In the genomic region with DNA sequence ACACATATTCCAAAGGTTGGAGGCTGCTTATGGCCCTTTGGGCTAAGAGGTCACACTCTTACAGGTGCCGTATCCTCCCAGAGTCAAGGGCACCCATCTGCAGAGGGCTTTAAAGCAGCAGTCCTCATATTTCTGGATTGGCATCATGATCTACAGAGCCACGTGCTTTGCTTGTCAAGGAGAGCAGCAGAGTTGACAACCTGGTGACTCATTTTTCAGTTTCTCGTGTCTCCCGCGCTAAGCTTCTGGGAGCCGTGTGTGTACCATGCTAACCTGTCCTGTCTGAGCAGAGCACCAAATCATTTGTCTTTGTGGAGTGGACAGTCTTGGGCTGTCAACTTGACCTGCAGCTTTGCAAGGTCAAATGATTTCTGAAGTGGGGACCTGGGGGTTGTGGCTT, we compare ENCODE assay signal across 11 mouse cellular contexts. TPM values are rescaled to one million over a fixed set of nuclear protein-coding genes. Genes with fewer than 3 reads are reported as not detected.
DNase-seq lines count a peak whose midpoint lies in the region; ATAC-seq and TF ChIP-seq lines count a peak whose summit lies in the region.
"Had no signal": no experiment of that assay in that cellular context is flagged by ENCODE, and none has a peak within 500 bp of the region (broad histone marks: within the 10 kb centered on the region; RNA-seq: fewer than 3 reads in every experiment).

No protein-coding gene starts in this region.

- H3K4me1 ChIP-seq in kidney, adult 2 months (ENCODE audit: control insufficient read depth, insufficient read depth, low read length) = peaks cover 3% of the 10 kb centered on the region; the same call in 1 of the 2 replicates
- H3K4me1 ChIP-seq in neural tube, embryonic 12.5 days = peaks cover 7% of the 10 kb centered on the region; the same call in 1 of the 2 replicates
- peaks cover 10% of the 10 kb centered on the region for H3K4me1 ChIP-seq in olfactory bulb, adult 2 months (ENCODE audit: control insufficient read depth, insufficient read depth, low read length)

- TF ChIP-seq POLR2A in kidney, adult 2 months (IDR thresholded peaks at IDR 0.05; ENCODE audit: low read depth, low read length) = no peak
- TF ChIP-seq POLR2A in olfactory bulb, adult 2 months (IDR thresholded peaks at IDR 0.05; ENCODE audit: insufficient read depth, low read depth, low read length) = no peak

- no peaks in the 10 kb centered on the region for H3K9me3 ChIP-seq in neural tube, embryonic 12.5 days
- H3K9me3 ChIP-seq: heart, embryonic 10.5 days had no signal

- 59% methylated on average over 6 of the region's 6 CpGs for WGBS in kidney, adult 2 months
- WGBS in neural tube, embryonic 12.5 days = 89% methylated on average over 6 of the region's 6 CpGs
- WGBS in olfactory bulb, adult 2 months = 53% methylated on average over 6 of the region's 6 CpGs

- no peak for ATAC-seq in neural tube, embryonic 12.5 days (ENCODE audit: low FRiP score, low read depth)

- no peak overlapping the region for H3K27ac ChIP-seq in kidney, adult 2 months (ENCODE audit: insufficient read depth, low read depth, low read length)
- H3K27ac ChIP-seq in neural tube, embryonic 12.5 days = no peak overlapping the region
- no peak overlapping the region for H3K27ac ChIP-seq in olfactory bulb, adult 2 months (ENCODE audit: insufficient read depth, low read depth, low read length)
- H3K27ac ChIP-seq: heart, embryonic 10.5 days had no signal

- peak overlapping the region; percentile 31 for H3K4me2 ChIP-seq in neural tube, embryonic 12.5 days (replicated peaks)

- TF ChIP-seq CTCF in kidney, adult 2 months (conservative IDR thresholded peaks at IDR 0.05; ENCODE audit: insufficient read depth, insufficient read length, low read depth, low read length) = no peak
- no peak for TF ChIP-seq CTCF in olfactory bulb, adult 2 months (IDR thresholded peaks at IDR 0.05; ENCODE audit: insufficient read depth, low read depth, low read length)

- peak overlapping the region; percentile 46 for H3K4me3 ChIP-seq in kidney, adult 2 months (ENCODE audit: insufficient read depth, low read depth, low read length)
- H3K4me3 ChIP-seq in neural tube, embryonic 12.5 days = no peak overlapping the region
- peak overlapping the region; percentile 34 for H3K4me3 ChIP-seq in olfactory bulb, adult 2 months (ENCODE audit: insufficient read depth, low read depth, low read length)

- no peaks in the 10 kb centered on the region for H3K36me3 ChIP-seq in kidney, adult 2 months (ENCODE audit: control insufficient read depth, insufficient read depth, low read length)
- H3K36me3 ChIP-seq in neural tube, embryonic 12.5 days = no peaks in the 10 kb centered on the region
- H3K36me3 ChIP-seq: heart, embryonic 10.5 days had no signal

- DNase-seq in kidney, adult 2 months = no peak
- DNase-seq in kidney, adult 11 months = no peak
- DNase-seq in neural tube, embryonic 10.5 days (ENCODE audit: extremely low spot score, low spot score) = no peak
- DNase-seq in induced T-regulatory cell, adult 2 months (ENCODE audit: low read depth) = peak; percentile 46
- no peak for DNase-seq in thymus, adult 18-20 months
- DNase-seq in gastrocnemius, adult 8-10 months (ENCODE audit: low spot score in 2 of 2) = no peak
- DNase-seq: cerebellum, adult 11 months; kidney, adult 8-10 months had no signal

- no peak overlapping the region for H3K9ac ChIP-seq in neural tube, embryonic 12.5 days

- H3K27me3 ChIP-seq in kidney, adult 2 months (replicated peaks; ENCODE audit: control insufficient read depth, insufficient read depth, low read length) = no peaks in the 10 kb centered on the region
- H3K27me3 ChIP-seq in neural tube, embryonic 12.5 days (replicated peaks) = no peaks in the 10 kb centered on the region

RNA-seq across cellular contexts. Expression of a gene that starts 2.4 kb away (rescaled TPM):
- polyA plus RNA-seq in kidney, adult 2 months (2012; rRNA removed) = 39.0 and 42.9 TPM in 2 replicates
- 12.5 and 15.0 TPM in 2 replicates for polyA plus RNA-seq in neural tube, embryonic 12.5 days (2016; fragmentation: Nextera tagmentation; extraction: Ambion mirVana)
- not detected in 2 replicates for polyA plus RNA-seq in olfactory bulb, adult 2 months (2012; ENCODE audit: insufficient read depth, insufficient read length, low replicate concordance, missing spikeins)
- total RNA-seq in gastrocnemius, adult 8-10 months (2022) = 1 to 10 TPM; 5.3 to 6.8 (median 5.5) TPM
